Mouse (Mus musculus): Measurements from ENCODE around the gene Slu7.
A peak's percentile ranks its signal among the peaks of the same experiment; 100 is the strongest.

Slu7 gene

DNA sequence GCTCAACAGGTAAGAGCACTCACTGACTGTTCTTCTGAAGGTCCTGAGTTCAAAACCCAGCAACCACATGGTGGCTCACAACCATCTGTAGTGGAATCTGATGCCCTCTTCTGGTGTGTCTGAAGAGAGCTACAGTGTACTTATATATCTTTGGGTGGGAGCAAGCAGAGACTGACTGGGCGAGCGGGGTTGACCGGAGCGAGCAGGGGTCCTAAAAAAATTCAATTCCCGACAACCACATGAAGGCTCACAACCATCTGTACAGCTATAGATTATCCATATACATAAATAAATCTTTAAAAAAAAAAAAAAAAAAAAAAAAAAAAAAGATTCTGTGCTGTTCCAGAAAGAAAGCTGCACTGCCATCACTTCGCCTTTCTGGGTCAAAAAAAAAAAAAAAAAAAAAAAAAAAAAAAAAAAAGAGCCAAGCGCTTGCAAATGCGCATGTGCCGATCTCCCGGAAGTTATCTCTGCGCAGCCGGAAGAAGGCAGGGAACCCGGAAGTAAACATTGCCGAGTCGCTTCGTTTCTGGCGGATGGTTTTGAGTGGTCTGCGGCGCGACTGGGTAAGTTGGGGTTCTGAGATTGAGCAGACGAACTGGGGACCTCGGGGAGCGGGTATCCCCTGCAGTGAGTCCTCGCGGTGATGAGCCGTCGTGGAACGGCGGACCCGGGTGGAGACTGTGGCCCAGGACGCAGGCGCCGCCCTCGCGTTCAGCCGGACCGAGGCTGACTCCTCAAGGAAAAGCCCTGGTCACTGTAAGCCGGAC is at the start of gene Slu7:
Gene Slu7, plus strand, starts transcription at position 491 of the 770 bp plus-strand sequence.
- peak; percentile 73 to 76 for DNase-seq

DNA sequence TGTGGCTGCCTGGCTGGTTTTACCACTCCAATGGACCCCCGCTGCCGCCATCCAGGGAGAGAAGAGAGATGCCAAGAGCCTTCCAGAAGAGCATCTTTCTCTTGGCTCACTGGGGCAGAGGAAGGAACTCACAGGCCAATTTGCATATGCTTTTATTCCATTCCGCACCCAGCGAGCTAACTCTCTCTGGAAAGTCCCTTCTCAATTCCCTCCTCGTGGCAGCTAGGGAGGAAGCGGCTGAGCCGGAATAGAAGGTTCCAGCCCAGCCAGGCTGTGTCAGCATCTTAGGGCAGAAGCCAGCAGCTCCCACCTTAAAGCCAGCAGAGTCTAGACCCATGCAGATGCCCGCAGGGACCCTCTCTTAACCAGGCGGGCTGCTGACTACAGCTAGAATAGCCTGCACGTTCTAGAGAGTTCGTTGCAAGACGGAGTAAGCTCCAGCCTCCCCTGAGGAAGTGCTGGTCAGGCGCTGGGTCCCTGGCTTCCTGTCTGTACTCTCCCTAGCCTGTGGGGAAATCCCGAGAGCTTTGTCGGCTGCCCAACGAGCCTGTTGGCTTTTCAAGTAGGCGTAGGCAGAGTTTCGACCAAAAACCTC is 48.4 kb upstream of the Slu7 start:
- DNase-seq = peak; percentile 69 to 71

DNA sequence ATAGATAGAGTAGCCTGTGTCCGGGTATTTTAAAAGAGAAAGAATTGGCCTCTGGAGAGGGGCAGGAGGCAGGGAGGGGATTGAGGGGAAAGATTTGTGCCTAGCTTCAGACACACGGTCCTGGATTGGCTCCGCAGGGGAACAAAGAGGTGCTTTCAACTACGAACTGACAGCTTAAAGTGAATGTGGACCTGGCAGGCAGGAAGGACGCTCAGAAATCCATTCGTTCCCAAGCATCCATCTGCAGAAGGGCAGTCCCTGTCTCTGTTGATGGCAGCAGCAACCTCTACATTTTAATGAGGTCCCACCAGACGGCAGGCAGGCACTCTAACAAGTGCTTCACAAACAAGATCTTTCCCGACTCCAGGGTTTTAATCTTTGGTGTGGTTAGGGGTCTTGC is 47.8 kb upstream of the Slu7 start:
- DNase-seq = no peak

DNA sequence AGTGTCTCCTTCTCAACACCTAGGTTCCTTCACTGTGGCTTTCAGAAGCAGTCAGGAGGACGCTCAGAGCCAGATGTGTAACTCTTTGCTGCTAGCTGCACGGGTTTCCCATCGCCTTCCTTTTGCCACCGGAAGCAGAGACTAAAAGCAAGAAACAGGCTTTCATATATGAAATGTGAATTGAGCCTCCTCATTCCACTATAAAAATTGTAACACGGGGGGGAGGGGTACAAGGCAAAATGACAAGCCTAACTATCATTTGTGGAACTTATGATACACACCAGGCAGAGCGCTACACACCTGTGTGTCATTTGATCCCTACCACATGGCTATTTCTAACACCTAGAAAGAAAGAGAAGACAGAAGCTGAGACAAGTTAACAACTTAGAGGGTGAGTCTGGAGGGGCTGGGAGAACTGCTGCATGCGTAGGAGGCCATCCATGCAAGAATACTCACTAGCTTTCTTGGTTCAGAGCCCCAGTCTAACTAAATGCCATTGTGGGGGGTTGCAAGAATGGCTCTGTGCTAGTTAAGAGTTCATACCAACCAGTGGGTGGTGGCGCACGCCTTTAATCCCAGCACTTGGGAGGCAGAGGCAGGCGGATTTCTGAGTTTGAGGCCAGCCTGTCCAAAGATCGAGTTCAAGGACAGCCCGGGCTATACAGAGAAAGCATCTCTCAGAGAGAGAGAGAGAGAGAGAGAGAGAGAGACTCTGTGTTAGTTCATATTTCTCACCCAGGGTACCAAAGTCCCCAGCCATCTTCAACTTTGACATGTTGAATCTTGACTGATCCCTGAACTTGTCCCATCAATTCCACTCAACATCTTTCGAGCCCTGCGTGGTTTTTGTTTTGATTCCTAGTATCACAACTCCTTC is 46.3 kb upstream of the Slu7 start:
- DNase-seq = no peak

DNA sequence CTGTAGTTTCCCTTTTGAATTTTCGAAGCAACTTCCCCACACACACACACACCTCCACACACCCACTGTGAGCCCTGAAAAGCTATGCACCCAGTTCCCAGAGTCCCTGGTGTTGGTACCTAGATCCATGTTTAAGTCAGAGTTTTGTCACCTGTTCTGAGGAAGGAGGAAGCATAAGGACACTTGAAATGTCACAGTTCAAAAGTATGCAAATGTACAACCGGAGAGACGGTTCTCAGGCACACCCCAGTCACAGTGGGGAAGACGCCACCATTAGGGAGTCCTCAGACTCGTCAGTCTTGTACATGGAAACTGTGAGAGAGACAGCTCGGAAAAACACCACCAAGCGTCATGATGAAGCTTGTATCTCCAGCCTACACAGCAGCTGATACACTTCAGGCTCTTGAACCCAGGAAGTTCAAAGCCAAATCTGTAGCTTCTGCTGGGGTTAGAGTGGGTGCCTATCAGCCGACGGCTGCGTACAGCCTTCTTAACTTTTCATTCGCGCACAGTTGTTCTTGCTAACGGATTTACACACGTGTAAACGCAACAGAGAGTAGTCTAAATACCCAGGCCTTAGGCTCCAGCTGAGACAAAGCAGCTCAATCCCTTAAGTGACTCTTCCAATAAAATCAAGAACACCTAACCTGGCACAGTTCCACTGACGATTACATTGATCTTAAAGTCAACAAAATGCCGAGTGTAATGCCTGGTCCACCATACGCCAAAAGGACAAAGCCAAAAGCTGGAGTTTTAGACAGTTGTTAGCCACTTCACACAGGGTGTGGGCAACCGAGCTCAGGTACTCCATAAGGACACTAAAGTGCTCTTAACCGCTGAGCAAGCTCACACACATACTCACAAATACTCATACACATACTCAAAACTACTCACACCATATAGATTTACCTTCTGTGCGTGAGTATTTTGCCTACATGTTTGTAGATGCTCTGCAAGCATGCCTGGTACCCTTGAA is 45.1 kb upstream of the Slu7 start:
- DNase-seq = no peak

DNA sequence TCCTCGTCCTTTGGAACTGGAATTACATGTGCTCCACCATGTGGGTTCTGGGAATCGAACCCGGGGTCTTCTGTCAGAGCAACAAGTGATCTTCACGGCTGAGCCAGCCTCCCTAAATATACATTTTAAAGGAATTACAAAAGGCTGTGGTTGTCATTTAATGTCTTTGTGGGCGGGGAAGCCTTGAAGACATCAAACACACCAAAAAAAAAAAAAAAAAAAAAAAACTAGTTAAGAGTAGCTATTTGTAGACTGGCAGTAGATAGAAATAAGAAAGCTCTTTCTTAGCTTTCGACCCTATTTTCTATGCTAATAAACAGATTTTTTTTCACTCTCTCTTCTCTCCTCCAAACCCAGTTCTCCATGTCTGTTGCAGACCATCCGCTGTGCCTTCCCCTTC is 44.4 kb upstream of the Slu7 start:
- no peak for DNase-seq

DNA sequence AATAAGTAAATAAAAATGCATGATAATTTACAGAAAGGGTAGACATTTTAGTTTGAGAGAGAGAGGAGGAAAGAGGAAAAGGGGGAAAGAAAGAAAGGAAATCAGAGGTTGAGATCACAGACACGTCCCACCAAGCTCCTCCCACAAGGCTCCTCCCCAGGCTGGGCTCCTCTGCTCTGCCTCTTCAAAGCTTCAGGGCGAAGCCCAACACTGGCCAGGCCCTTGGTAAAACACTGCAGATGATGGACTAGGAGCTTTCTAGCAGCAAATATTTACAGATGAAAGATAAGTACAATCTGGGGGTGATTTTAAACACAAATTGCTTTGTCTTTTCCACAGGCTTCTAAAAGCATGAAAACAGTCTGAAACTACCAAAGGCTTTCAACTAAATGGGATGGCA is 40.8 kb upstream of the Slu7 start:
- DNase-seq = no peak

DNA sequence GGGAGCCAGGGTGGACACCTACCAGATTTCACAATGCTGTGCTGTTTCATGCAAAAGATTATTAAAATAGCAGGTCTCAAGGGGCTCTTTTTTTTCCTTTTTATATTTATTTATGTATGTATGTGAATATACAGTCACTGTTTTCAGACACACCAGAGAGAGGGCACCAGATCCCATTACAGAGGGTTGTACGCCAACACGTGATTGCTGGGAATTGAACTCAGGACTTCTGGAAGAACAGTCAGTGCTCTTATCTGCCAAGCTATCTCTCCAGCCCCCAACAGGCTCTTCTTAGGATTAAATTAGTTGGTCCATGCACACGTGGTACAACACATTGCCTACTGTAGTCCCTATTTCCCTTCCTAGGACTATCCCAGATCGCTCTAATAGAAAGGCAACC is 40.2 kb upstream of the Slu7 start:
- no peak for DNase-seq

DNA sequence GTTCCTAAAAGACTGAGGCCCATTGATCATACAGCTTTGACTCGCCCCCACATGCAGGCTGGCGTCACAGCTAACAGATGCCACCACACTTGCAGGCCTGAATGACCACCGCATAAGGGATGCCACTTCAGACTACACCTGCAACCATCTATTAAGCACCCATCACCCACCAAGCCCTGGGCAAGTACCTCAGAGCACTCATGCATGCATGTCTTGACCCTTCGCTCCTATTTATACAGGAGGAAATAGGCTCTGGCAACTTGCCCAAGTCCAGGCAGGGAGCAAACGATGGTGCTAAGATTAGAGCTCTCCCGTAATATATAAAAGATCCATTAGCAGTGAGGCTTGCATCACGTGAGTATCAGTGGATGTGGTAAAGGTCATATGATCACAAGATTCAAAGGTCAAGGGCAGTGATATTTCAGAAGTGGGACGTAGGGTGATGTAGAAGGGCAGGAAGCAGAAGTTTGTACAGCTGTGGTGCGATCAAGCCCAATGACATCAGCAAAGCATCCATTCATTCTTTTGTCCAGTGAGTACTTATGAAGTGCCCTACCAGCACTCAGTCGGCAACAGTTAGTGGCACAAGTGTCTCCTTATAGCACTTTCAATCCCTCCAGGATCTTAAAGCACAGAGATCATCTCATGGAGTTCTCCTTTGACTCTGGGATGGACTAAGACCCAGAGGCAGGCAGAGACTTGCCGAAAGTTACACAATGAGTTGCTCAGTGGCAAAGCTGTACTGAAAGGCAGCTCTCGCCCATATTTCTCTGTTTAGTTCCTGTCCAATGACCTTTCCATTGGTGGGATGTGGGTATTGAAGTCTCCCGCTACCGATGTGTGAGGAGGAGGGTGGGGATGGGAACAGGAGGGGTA is 38.2 kb upstream of the Slu7 start:
- no peak for DNase-seq

DNA sequence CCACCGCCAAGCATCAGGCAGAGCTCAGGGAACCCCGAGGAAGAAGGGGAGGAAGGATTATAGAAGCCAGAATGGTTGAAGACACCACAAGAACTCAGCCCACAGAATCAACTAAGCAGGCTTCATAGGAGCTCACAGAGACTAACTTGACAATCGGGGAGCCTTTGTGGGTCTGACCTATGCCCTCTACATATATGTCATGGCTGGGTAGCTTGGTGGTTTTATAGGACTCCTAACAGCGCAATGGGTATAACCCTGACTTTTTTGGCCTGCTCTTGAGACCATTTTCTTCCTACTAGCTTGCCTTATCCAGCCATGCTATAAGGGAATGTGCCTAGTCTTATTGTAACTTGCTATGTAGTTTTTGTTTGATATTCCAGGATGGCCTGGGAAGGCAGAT is 37.3 kb upstream of the Slu7 start:
- no peak for DNase-seq

DNA sequence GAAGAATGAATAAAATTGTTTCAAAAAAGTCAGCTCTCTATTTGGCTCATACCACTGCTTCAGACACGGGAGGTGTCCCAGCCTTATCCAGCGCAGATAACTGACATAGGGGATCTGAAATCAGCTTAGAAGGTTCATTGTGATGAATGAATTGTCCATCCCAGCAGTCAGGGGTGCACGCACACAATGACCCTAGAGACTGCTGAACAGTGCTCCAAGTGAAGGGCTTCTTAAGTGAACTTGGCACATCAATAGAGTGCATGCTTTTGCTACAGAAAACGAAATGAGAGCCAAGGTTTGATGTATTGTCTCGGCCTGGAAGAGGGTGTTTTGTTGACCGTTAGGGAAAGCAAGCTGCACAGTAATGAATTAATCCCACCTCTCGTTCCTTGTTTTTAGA is 36.9 kb upstream of the Slu7 start:
- no peak for DNase-seq

DNA sequence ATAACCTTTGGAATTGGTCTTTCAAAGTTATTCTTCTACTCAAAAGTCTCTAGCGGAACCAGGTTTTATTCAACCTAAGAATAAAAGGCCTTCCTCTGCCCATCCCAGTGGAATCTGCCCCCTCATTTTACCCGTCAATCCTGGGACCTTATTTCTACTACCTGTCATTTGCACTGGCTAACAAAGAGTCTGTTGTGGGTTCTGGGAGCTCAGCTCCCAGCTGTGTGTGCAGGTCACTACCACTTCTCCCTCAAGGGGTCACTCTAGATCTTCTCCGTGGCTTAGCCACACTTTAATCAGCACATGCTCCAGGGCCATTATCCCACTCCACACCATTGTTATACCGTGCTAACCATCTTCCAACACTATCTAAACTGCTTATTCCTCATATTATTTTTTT is 34.2 kb upstream of the Slu7 start:
- peak in 1 of 2 experiments; percentile 27 for DNase-seq

DNA sequence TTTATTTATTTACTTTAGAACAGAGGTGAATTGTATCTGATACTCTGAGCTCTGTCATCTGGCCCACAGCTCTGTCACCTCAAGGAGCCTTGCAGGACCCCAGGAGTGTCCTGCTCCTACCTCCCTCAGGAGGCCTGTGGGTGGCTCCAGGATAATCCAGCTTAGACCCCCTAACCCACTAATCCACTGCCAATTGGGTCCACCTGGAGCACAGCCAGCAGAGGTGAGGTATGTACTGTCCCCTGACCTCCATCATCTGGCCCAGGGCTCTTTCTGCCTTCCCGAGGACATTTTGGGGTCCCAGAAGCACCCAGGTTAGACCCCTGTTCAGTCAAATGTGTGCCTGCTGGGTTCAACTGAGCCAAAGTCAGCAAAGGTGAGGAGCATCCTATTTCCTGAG is 33.4 kb upstream of the Slu7 start:
- no peak for DNase-seq

DNA sequence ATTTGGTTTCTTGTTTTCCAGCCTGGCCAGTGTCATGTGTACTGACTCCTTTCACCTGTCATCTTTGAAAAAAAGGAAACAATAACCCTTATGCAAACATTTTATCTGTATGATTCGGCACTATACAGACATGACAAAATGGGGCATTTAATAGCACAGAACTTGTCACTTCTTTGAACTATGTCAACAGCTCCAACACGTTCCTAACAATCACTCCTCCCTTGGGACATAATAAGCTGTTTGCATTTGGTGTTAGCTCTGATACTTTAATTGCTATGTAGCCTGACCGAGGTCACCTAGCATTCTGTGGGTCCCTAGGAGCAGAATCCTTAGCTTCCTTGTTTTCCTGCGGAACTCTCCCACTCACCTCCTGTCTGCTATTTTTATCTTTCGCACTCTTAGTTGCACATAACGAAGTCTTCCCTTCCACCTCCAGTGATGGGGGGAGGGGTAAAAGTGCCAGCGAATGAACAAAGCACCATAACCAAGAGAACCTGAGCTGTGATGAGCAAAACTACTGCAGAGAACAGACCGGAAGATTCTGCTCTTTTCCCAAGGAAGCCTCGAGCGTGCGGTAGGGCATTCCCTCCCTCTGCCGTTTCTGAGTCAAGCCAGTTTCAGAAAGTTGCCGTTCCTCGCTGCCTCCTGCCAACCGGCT is 29.3 kb upstream of the Slu7 start:
- no peak for DNase-seq

DNA sequence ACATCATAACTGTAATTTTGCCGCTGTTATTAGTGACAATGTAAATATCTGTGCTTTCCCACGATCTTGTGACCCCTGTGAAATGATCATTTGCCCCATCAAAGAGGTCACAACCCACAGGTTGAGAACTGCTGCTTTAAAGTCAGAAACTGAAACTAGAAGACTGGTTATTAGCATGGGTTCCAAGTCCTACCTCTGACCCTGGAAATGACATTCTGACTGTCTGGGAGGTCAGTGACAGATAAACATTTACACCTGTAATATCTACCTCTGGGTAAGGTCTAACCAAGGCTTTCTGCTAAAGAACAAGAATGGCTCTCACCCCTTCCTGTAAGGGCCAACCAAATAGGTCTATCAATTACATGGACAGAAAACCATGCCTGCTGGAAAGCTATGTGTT is 24.7 kb upstream of the Slu7 start:
- DNase-seq = no peak

DNA sequence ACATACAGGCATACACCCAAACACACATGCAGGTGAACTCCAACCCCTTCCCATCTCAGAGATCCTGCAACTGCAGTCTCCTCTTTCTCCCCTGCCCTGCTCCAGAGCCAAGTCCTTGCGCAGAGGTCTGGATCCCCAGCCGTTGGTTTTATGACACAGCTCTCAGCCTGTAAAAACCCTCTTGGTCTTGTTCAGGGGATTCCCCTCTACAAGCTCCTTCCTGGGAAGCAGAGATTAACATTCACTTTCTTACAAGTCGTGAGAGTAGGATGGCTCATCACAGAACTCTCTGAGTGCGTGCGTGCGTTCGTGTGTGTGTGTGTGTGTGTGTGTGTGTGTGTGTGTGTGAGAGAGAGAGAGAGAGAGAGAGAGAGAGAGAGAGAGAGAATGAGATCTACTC is 23.3 kb upstream of the Slu7 start:
- no peak for DNase-seq

DNA sequence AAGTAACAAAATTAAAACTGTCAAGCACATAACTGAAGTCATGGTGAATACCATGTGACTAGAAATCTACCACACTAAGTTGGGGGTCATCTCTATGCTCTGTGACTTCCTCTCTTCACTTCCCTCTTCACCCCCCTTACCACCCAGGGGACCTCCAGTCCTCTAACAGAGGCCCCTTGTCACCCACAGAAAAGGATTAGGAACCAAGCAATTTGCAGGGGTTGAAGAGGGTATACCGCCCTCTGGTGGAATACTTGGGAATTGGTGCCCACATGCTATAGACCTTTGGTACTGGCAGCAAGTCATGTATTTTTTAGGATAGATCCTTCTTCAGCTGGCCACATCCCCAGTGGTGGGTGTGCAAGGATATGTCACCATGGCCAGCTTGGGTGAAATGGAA is 22.1 kb upstream of the Slu7 start:
- DNase-seq = peak; percentile 60 to 64

DNA sequence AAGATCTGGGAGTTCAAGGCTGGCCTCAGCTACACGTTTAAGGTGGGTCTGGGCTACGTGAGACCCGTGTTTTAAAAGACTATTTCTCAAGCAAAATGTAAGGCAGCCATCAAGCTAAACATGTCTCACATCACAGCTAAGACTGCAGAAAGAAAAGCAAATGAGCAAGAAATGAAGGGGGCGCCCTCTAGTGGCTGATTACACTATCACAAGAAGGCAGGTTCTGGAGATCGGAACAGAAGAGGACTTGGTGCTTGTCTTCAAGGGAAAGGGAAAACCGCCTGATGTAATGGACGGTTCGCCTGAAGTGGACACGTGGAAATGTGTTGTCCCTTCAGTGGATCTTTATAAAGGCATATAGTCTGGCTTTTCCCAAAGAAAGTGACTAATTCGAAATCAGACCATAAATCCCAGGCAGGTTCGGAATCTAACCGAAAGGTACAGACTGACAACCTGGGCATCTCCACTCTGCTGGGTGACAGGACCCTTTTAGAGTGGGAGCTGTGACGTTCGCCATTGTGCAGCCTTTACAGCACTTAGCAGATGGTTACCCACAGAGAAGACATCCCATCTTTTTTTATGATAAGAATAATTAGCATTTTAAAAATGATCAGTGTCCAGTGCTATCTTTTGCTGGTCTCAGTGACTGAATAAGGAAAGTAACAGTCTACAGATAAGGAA is 20.6 kb upstream of the Slu7 start:
- DNase-seq = peak; percentile 54 to 66

DNA sequence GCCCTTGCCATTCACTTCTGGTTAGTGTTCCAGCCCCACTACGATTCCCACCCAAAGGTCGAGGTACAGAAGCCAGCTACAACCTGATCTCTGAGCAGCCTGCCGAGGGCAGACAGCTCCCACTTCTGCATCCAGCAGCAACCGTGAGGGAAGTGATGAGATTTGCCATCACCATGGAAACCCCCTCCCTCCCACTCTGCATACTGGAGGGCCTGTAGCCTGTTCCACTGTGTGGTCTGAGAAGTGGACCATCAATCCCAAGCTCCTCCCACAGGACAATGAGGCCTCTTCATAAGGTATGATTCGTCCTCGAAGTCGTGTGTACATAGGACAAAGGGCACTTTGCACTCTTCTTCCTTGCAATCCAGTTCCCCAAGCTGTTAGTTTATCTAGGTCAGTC is 16.3 kb upstream of the Slu7 start:
- no peak for DNase-seq

DNA sequence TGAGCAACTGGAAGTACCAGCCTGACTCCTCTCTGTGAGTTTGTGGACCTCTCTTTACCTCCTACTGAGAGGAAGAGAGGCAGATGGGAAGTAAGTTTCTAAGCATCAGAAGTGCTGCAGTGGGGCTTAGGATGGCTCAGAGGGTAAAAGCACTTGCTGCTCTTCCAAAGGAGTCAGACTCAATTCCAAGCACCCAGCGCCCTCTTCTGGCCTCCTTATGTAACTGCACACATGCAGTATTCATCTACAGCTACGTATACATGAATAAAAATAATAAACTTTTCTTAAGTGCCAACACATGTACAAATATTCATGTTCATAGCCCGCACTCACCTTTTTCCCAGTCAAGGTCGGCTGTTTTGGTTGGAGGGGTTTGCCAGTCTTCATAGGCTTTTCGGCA is 9.2 kb upstream of the Slu7 start:
- DNase-seq = no peak

All from lung, adult 18-20 months (tissue).